Comparison of ENCODE assay signal across 8 mouse cellular contexts in genomic region chr5:120587616-120587926, GRCm38 (mm10). TPM values are rescaled to one million over a fixed set of nuclear protein-coding genes. Genes with fewer than 3 reads are reported as not detected.
A peak's percentile ranks its signal among the peaks of the same experiment; 100 is the strongest.
DNase-seq lines count a peak whose midpoint lies in the region; ATAC-seq and TF ChIP-seq lines count a peak whose summit lies in the region.

No protein-coding gene starts in this region.

- H3K9ac ChIP-seq in neural tube, embryonic 11.5 days (ENCODE audit: low read length): no peak overlapping the region
- H3K9ac ChIP-seq in heart, embryonic 11.5 days (ENCODE audit: low read depth, low read length): peak overlapping the region; percentile 83

- H3K9me3 ChIP-seq in neural tube, embryonic 11.5 days (ENCODE audit: control insufficient read depth, low read length): no peaks in the 10 kb centered on the region
- H3K9me3 ChIP-seq in heart, embryonic 11.5 days (replicated peaks; ENCODE audit: control insufficient read depth, low read length): no peaks in the 10 kb centered on the region

- H3K36me3 ChIP-seq in neural tube, embryonic 11.5 days (ENCODE audit: control insufficient read depth, insufficient read depth, low read length): no peaks in the 10 kb centered on the region
- 0 out of 2 replicates have a peak, but pooled peaks cover 2% of the 10 kb centered on the region for H3K36me3 ChIP-seq in heart, embryonic 11.5 days (ENCODE audit: control insufficient read depth, insufficient read depth, low read length)
- peaks cover 23% of the 10 kb centered on the region; the same call in 1 of the 2 replicates for H3K36me3 ChIP-seq in thymus, adult 2 months (ENCODE audit: control insufficient read depth, insufficient read depth, low read length)

- peak overlapping the region; percentile 82 for H3K4me2 ChIP-seq in neural tube, embryonic 11.5 days (ENCODE audit: low read depth)
- peak overlapping the region; percentile 97 for H3K4me2 ChIP-seq in heart, embryonic 11.5 days

- no peak for DNase-seq in neural tube, embryonic 11.5 days (ENCODE audit: low spot score)
- DNase-seq in neural tube, embryonic 10.5 days (ENCODE audit: extremely low spot score, low spot score): no peak
- DNase-seq in kidney, postnatal 25 days: peak; percentile 63 to 77
- DNase-seq in thymus, adult 2 months: peak; percentile 60
- no peak for DNase-seq in left cerebral cortex, adult 11 months (ENCODE audit: low spot score)
- no peak for DNase-seq in retina, embryonic 14.5 days (ENCODE audit: low spot score)

- H3K27me3 ChIP-seq in neural tube, embryonic 11.5 days (ENCODE audit: control insufficient read depth, insufficient read depth, low read length): no peaks in the 10 kb centered on the region
- no peaks in the 10 kb centered on the region for H3K27me3 ChIP-seq in heart, embryonic 11.5 days (ENCODE audit: control insufficient read depth, insufficient read depth, low read length)
- H3K27me3 ChIP-seq in thymus, adult 2 months (ENCODE audit: control insufficient read depth, insufficient read depth, low read length): no peaks in the 10 kb centered on the region

- no peak for TF ChIP-seq CTCF in thymus, adult 2 months (IDR thresholded peaks at IDR 0.05; ENCODE audit: borderline replicate concordance, control insufficient read depth, extremely low read depth, insufficient read depth, low read length, poor library complexity)

- H3K4me1 ChIP-seq in neural tube, embryonic 11.5 days (ENCODE audit: control insufficient read depth, insufficient read depth, low read length): peaks cover 8% of the 10 kb centered on the region; the same call in 1 of the 2 replicates
- H3K4me1 ChIP-seq in heart, embryonic 11.5 days (ENCODE audit: control insufficient read depth, insufficient read depth, low read length): peaks cover 20% of the 10 kb centered on the region
- H3K4me1 ChIP-seq in thymus, adult 2 months (replicated peaks; ENCODE audit: control insufficient read depth, insufficient read depth, low read length): peaks cover 26% of the 10 kb centered on the region

- H3K27ac ChIP-seq in neural tube, embryonic 11.5 days (ENCODE audit: low read depth, low read length): no peak overlapping the region
- peak overlapping the region; percentile 71 for H3K27ac ChIP-seq in heart, embryonic 11.5 days (ENCODE audit: low read depth, low read length)
- peak overlapping the region; percentile 74 for H3K27ac ChIP-seq in thymus, adult 2 months (ENCODE audit: control insufficient read depth, insufficient read depth, low read length)

- peak overlapping the region; percentile 70 for H3K4me3 ChIP-seq in neural tube, embryonic 11.5 days (ENCODE audit: low read depth, low read length)
- H3K4me3 ChIP-seq in heart, embryonic 11.5 days (ENCODE audit: low read depth, low read length): peak overlapping the region; percentile 87
- H3K4me3 ChIP-seq in thymus, adult 2 months (ENCODE audit: control insufficient read depth, insufficient read depth, low read length): peak overlapping the region; percentile 81

- peak; percentile 76 for TF ChIP-seq POLR2A in thymus, adult 2 months (IDR thresholded peaks at IDR 0.05; ENCODE audit: control insufficient read depth, extremely low read depth, insufficient read depth, low read length, poor library complexity)

- 37% methylated on average over 9 of the region's 9 CpGs for WGBS in neural tube, embryonic 11.5 days
- 19% methylated on average over 9 of the region's 9 CpGs for WGBS in heart, embryonic 11.5 days (ENCODE audit: insufficient replicate concordance)
- WGBS in thymus, adult 2 months: 6% methylated on average over 9 of the region's 9 CpGs

- ATAC-seq in neural tube, embryonic 11.5 days (ENCODE audit: insufficient read depth, low FRiP score, low TSS enrichment): no peak
- no peak for ATAC-seq in heart, embryonic 11.5 days (replicated peaks; ENCODE audit: insufficient number of reproducible peaks, low FRiP score, low TSS enrichment)
- ATAC-seq in megakaryocyte progenitor cell, adult 5-6 weeks (replicated peaks; ENCODE audit: poor library complexity): peak; percentile 30

RNA-seq across cellular contexts. Expression of gene Tpcn1, which starts 0.9 kb away (rescaled TPM):
- 14.9 and 16.8 TPM in 2 replicates for polyA plus RNA-seq in neural tube, embryonic 11.5 days (2014; fragmentation: Nextera tagmentation; extraction: Ambion mirVana)
- 18.1 and 19.1 TPM in 2 replicates for polyA plus RNA-seq in heart, embryonic 11.5 days (2014; fragmentation: Nextera tagmentation; extraction: Ambion mirVana)
- 37.0 and 38.8 TPM in 2 replicates for total RNA-seq in megakaryocyte progenitor cell, adult 5-6 weeks (2015)
- 15.7 and 17.7 TPM in 2 replicates for total RNA-seq in megakaryocyte progenitor cell, adult 5-6 weeks (2017)
- 203 and 208 TPM in 2 replicates for polyA plus RNA-seq in thymus, adult 2 months (2012; rRNA removed)

RNA-seq across cellular contexts. Expression of gene Iqcd, which starts 1.2 kb away (rescaled TPM):
- polyA plus RNA-seq in neural tube, embryonic 11.5 days (2014; fragmentation: Nextera tagmentation; extraction: Ambion mirVana): 0.62 and 0.81 TPM in 2 replicates
- polyA plus RNA-seq in heart, embryonic 11.5 days (2014; fragmentation: Nextera tagmentation; extraction: Ambion mirVana): 0.18 and 0.54 TPM in 2 replicates
- total RNA-seq in megakaryocyte progenitor cell, adult 5-6 weeks (2015): not detected in 2 replicates
- total RNA-seq in megakaryocyte progenitor cell, adult 5-6 weeks (2017): 0.81 and 1.1 TPM in 2 replicates
- polyA plus RNA-seq in thymus, adult 2 months (2012; rRNA removed): 2.8 and 3.0 TPM in 2 replicates

RNA-seq across cellular contexts. Expression of gene Rita1, which starts 24.8 kb away (rescaled TPM):
- 12.3 and 13.2 TPM in 2 replicates for polyA plus RNA-seq in neural tube, embryonic 11.5 days (2014; fragmentation: Nextera tagmentation; extraction: Ambion mirVana)
- polyA plus RNA-seq in heart, embryonic 11.5 days (2014; fragmentation: Nextera tagmentation; extraction: Ambion mirVana): 5.6 and 7.9 TPM in 2 replicates
- total RNA-seq in megakaryocyte progenitor cell, adult 5-6 weeks (2015): 2.0 and 2.3 TPM in 2 replicates
- 4.7 and 5.8 TPM in 2 replicates for total RNA-seq in megakaryocyte progenitor cell, adult 5-6 weeks (2017)
- polyA plus RNA-seq in thymus, adult 2 months (2012; rRNA removed): 18.8 and 20.6 TPM in 2 replicates

RNA-seq across cellular contexts. Expression of gene Ddx54, which starts 25.0 kb away (rescaled TPM):
- 42.0 and 42.6 TPM in 2 replicates for polyA plus RNA-seq in neural tube, embryonic 11.5 days (2014; fragmentation: Nextera tagmentation; extraction: Ambion mirVana)
- 22.2 and 23.5 TPM in 2 replicates for polyA plus RNA-seq in heart, embryonic 11.5 days (2014; fragmentation: Nextera tagmentation; extraction: Ambion mirVana)
- total RNA-seq in megakaryocyte progenitor cell, adult 5-6 weeks (2015): 11.8 and 13.3 TPM in 2 replicates
- 34.9 and 35.8 TPM in 2 replicates for total RNA-seq in megakaryocyte progenitor cell, adult 5-6 weeks (2017)
- 429 and 448 TPM in 2 replicates for polyA plus RNA-seq in thymus, adult 2 months (2012; rRNA removed)

RNA-seq across cellular contexts. Expression of gene Cfap73, which starts 46.5 kb away (rescaled TPM):
- polyA plus RNA-seq in neural tube, embryonic 11.5 days (2014; fragmentation: Nextera tagmentation; extraction: Ambion mirVana): not detected in 2 replicates
- not detected in 2 replicates for polyA plus RNA-seq in heart, embryonic 11.5 days (2014; fragmentation: Nextera tagmentation; extraction: Ambion mirVana)
- total RNA-seq in megakaryocyte progenitor cell, adult 5-6 weeks (2015): not detected in 2 replicates
- not detected in 2 replicates for total RNA-seq in megakaryocyte progenitor cell, adult 5-6 weeks (2017)
- 0.15 and 0.33 TPM in 2 replicates for polyA plus RNA-seq in thymus, adult 2 months (2012; rRNA removed)

Comparison
In these comparisons a context has a peak if more than half of its experiments do, and no peak if none do; other contexts are left out.
1. DNase-seq: peak in kidney, postnatal 25 days (2 of 2) and thymus, adult 2 months (single experiment); none in neural tube, embryonic 11.5 days (single experiment), neural tube, embryonic 10.5 days (single experiment), left cerebral cortex, adult 11 months (single experiment) and retina, embryonic 14.5 days (single experiment).
2. RNA of gene Tpcn1, which starts 0.9 kb away (polyA plus RNA-seq): 203 to 208 TPM in thymus, adult 2 months; 18.1 to 19.1 TPM in heart, embryonic 11.5 days and 14.9 to 16.8 TPM in neural tube, embryonic 11.5 days; every median in the first group is over 10 times any median in the second.
3. Peak in every context shown above with its lines, with median percentiles within 50 percentile points of each other: H3K4me3 ChIP-seq.